Mouse (Mus musculus): ENCODE results near the gene Gatad2b. TPM values are rescaled to one million over a fixed set of nuclear protein-coding genes. Genes with fewer than 3 reads are reported as not detected.
"Not testable (repeated sequence)": the region's sequence is repeated elsewhere in the genome, so short reads cannot be mapped to it uniquely, and the experiment has no call there.

Gene Gatad2b
- total RNA-seq (2021) (10 to 100 TPM; 54.8 to 72.5 TPM), polyA plus RNA-seq (2012; rRNA removed) (15.0 and 20.1 TPM in 2 replicates)
- long read RNA-seq, result 0 reads

DNA sequence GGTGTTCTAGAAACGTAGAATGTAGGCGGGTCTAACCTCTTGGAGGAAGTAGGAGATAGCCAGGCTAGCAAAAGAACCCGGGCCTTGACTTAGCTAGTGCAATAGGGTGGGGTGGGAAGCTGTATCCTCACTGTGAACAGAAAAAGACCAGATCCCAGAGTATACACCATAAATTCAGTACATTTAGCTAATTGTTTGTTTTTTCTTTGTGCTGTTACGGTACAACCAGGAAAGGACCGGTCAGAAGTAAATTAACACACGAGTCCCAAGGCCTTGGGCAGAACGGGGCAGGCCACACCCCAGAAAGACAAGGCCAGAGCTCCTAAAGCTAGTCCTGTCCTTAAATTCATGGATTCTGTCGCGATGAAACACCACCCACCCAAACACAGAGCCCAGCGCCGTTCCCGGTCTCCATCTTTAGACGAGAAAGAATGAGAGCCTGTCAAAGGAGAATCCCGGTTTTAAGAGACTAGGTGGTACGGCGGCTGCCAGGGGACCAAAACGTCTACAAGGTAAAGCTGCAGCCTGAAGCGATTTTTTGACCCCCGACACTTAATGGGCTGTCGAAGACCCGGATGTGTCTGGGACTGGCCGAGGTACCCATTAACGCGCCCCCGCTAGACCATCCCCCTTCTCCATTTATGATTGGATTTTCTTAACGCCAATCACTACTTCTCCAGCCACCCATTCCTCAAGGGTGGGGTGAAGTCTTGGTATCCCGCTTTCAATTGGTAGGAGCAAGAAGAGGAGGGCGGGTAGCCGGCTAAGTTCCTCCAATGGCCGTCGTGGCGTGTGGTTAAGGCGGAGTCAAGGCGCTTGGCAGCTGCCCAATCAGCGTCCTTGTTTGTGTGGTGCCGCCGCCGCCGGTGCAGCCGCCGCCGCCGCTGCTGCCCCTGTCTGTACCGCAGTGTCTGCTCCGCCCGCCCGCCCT is at the start of gene Gatad2b:
Gene Gatad2b, plus strand, starts transcription at position 834 of the 931 bp plus-strand sequence.
- peak; percentile 98 for DNase-seq

DNA sequence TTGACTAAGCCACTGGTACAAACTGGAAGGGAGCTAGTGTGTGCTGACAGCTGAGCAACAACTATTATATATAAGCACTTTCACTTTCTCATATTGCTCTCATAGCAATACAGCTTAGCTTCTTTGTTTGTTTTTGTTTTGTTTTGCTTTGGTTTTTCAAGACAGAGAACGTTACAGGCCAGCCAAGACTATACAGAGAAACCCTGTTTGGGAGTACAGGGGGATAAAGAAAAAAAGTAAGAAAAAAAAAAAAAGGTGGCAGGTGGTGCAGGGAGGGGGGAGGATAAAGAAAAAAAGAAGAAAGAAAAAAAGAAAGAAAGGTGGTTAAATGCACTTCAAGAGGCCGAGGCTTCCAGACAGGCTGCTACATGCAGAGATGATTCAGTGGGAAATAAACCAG is 47.6 kb upstream of the Gatad2b start:
- no peak for DNase-seq

DNA sequence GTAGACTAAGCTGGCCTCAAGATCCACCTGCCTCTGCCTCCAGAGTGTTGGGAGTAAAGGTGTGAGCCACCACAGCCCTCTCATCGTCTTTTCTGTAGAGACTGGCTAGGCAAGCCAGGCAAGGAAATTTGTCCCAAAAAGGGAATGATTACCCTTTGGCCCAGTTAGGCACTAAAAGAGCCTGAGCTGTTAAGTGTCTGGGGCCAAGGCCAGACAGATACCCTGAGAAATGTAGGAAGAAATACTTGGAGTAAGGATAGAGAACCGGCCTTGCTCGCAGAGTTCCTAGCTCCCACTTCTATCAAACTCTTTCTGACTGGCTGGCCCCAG is 45.4 kb upstream of the Gatad2b start:
- DNase-seq, result no peak

DNA sequence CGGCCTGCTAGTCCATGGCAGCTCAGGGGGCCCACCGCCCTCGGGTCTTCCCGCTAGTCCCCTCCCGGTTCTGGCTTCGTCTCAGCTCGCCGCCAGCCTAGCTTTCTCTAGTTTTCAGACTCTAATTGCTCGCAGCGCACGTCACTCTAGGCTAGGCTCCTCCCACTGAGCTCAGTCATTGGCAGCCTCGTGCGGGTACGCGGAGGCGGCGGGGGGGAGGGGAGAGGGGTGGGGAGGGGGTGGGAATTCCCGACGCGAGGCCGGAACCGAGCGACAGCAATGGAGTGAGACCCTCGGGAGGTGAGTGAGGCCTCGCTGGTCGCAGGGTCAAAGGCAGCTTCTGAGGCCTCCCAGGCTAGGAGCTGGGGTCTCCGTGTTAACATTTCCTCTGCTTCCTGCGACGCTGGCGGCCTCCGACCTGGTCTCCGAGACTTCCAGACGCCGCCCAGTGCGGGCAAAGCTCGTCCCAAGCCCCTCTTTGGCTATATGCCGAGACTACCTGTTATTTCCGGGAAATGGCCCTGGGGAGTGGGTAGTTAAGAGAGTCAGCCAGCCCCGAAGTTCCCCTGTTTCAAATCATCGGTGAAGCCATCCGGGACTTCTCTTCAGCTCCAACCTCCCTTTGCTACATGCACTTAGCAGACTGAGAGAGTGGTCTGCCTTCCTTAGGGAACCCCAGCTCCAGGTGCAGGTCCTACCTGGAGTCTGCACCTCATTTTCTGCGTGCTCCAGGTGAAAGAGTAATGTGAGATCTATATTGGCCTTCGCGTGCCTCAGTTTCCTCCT is 44.8 kb upstream of the Gatad2b start, which contains the start of gene Slc39a1:
Gene Slc39a1, plus strand, starts transcription at position 213 of the 786 bp plus-strand sequence.
- peak; percentile 97 for DNase-seq

DNA sequence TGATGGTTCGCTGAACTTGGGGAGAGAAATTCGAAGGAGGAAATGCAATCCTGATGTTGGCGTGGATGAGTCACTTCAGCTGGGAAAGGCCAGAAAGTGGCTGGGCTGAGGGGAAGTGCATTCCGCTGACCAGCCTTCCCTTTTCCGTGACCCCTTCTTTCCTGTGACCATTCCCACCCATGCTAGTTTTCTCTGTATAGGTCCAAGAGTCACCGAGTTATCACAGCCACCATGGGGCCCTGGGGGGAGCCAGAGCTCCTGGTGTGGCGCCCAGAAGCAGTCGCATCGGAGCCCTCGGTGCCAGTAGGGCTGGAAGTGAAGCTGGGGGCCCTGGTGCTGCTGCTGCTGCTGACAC is 44.3 kb upstream of the Gatad2b start:
- peak; percentile 82 for DNase-seq

DNA sequence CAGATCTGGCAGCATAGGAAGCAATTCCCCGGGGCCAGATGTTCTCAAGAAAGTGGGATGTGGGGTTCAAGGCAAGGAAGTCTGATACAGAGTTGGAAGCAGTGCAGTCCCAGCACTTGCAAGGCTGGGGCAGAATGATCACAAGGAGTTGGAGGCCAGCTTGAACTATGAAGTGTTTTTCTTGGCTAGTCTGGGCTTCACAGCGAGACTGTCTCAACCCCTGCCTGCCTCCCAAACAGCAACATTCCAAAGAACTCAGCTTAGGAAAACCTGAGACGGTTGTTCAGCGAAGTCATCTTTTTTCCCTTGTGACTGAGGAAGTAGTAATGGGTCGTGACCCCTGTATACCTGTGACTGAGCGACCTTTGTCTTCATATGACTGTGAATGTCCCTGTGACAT is 42.2 kb upstream of the Gatad2b start:
- DNase-seq, result no peak

DNA sequence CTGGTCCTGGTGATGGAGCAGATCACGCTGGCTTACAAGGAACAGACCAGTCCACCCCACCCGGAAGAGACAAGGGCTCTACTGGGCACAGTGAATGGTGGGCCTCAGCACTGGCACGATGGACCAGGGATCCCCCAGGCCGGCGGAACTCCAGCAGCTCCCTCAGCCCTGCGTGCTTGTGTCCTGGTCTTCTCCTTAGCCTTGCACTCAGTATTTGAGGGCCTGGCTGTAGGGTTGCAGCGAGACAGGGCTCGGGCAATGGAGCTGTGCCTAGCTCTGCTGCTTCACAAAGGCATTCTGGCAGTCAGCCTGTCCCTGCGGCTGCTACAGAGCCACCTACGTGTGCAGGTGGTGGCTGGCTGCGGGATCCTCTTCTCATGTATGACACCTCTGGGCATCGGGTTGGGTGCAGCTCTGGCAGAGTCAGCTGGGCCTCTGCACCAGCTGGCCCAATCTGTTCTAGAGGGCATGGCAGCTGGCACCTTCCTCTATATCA is 41.2 kb upstream of the Gatad2b start:
- DNase-seq, result not testable (repeated sequence)

DNA sequence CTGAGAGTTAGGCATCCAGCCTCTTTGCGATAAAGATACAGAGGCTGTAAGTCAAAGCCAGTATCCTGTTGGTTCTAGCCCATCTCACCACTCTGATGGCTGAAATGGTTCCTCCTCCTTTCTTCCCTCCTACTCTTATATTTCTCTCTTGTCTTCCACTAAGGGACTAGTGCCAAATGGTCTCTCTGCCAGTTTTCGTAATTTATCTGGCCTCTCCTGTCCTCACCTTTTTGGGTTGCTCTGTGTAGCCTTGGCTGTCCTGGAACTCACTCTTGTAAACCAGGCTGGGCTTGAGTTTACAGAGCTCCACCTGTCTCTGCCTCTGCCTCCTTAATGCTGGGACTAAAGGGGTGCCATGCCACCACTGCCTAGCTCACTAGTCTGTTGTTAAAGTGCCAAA is 40.3 kb upstream of the Gatad2b start:
- DNase-seq, result not testable (repeated sequence)

DNA sequence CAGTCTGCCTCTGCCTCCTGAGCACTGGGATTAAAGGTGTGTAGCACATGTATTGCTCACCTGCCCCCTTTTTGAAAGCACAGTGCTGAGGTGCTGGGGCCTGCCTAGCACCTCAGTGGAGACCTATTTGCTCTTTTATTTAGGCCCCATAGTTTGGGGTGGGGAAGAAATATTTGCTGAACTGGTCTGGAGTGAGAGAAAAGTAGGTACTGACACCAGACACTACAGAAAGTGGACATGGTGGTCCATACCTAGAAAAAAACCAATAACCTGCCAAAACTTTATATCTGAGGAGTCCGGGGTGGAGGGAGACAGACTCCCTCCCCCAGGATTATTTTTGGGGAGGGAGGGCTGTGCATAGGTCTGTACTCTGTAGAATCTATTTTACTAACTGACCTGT is 39.8 kb upstream of the Gatad2b start:
- not testable (repeated sequence) for DNase-seq

DNA sequence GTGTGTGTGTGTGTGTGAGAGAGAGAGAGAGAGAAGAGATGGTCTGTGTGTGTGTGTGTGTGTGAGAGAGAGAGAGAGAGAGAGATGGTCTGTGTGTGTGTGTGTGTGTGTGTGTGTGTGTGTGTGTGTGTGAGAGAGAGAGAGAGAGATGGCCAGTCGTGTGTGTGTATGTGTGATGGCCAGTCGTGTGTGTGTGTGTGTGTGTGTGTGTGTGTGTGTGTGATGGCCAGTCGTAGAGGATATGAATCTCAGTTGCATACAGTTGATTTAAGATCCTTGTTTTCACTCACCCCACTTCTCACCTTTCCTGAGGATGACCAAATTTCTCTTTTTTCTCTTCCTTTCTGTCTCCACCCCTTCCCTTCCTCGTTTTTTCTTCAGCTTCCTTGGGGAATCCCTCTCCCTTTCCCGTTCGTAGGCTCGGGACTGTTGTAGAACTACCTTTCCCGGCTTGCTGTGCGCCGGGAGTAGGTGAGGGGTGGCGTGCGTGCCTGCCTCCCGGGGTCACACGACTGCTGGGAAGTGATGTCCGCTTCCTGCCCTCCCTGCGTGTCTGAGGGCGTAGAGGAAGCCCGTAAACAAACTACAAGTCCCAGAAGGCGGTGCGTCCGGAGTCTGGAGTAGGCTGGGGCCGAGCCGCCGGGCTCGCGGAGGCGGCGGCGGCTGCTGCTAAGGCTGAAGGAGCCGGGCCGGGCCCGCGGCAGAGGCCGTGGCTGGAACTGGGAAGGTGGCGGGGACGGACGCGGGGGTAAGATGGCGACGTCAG is 39.1 kb upstream of the Gatad2b start, which contains the start of gene Crtc2:
Gene Crtc2, plus strand, starts transcription at position 511 of the 766 bp plus-strand sequence.
- peak; percentile 97 for DNase-seq

DNA sequence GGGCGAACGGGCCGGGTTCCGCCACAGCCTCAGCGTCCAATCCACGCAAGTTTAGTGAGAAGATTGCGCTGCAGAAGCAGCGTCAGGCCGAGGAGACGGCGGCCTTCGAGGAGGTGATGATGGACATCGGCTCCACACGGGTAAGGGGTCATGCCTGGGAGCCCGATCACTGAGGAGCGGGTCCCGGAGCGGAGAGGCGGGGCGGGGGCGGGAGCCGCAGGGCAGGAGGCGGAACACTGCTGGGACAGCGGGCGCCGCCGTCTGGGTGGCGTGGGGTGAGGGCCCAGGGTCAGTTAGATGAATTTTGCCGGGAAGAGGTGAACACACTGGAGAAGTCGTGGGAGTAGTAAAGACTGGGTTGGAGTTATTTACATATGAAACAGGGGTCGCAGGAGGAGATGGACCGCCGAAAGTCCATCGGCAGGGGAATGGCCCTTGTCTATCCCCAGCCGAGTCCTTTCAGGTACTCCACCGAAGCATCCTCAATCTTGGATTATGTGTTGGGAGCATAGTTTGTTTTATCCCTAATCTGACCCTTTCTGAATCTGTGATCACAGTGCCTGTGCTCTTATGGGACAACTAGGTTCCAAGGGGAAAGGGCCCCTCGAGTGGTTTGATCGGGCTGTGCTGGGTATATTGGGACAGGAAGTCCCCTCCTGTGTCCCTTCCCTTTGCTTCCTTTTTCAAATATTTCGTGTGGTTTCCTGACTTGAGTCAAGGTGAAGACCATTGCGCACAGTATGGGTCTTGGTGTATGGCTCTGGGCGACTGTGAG is 38.4 kb upstream of the Gatad2b start:
- DNase-seq, result no peak

DNA sequence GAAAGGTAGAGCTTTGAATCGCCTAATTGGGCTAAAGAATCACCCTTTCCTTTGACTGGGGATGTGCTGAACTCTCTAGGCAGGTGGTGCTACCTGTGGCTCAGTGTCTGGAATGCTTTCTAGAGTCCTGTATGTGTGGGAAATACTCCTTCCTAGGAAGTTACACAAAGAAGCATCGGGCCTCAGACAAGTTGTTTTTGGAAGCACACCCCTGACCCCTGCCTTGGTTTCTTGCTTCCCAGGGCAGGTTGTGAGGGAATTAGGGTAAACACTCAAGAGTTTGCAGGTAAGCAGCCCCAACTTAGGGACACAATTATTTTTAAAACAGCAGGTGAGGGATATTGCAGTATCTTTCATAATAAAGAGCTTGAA is 37.8 kb upstream of the Gatad2b start:
- no peak for DNase-seq

DNA sequence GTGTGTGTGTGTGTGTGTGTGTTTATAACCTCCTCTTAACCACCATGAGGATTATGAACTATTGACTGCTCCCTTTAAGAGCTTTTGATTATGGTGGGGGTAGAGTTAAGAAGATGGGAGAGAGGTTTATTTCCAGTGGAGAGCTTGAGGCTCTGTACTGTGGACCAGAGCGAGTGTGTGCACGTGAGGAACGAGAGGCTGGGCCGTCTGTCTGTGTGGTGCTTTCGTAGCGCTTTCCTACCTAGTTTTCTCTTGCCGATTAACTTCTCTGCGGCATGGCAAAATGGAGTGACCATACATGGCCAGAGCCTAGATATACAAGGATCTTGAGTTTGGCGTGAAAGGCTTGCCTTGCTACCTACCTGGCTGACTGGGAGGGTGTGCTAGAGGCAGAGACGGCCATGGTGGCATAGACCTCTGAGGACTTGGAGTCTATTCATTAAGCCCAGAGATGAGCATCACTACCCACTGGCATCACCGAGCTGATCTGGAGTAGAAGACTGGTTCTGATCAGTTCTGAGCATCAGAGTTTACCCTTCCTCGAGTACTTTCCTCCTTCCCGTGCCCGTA is 37.1 kb upstream of the Gatad2b start:
- DNase-seq, result no peak

DNA sequence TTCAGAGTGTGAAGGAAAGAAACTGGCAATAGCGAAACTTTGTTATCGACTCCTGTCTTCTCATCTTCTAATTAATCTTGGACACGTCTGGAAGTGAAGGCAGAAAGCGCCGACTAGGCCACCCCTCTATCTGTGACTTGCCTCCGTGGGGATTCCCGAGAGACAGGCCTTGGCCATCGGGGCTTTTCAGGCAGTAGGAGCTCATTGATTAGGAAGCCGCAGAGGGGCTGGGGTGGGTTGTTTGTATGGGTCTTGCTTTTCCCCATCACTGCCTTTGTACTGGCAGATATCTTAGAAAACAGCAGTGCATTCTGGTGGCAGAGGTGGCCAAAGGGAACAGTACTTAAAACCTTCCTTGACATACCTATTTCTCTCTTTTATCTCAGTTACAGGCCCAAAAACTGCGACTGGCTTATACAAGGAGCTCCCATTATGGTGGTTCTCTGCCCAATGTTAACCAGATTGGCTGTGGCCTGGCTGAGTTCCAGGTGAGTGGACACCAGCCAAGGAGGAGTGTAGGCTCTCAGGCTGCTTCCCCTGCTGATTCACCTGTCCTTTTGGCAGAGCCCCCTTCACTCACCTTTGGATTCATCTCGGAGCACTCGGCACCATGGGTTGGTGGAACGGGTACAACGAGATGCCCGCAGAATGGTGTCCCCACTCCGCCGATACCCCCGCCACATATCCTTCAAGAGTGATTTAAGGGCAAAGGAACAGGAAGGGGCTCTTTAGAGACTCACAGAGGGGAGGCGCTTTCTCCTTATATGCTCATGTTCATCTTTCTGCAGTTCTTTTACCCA is 36.0 kb upstream of the Gatad2b start:
- DNase-seq, result no peak

DNA sequence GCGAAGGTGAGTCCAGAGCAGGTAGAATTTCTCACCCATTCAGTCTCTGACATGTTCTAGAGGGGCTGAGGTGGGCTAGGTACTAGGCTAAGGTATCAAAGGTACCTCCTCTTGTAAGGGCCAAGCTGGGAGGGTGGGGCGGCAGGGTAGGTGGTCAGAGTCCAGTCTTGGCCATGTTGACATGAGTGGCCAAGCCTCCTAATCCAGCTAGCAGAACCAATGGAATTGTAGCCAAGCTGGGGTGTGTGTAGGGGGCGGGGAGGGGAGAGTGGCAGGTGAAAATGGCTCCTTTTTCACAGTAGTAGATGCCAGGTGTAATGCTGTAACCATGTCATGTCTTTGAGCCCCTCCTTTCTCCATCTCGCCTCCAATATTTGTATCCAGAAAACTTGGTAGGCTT is 34.5 kb upstream of the Gatad2b start:
- no peak for DNase-seq

DNA sequence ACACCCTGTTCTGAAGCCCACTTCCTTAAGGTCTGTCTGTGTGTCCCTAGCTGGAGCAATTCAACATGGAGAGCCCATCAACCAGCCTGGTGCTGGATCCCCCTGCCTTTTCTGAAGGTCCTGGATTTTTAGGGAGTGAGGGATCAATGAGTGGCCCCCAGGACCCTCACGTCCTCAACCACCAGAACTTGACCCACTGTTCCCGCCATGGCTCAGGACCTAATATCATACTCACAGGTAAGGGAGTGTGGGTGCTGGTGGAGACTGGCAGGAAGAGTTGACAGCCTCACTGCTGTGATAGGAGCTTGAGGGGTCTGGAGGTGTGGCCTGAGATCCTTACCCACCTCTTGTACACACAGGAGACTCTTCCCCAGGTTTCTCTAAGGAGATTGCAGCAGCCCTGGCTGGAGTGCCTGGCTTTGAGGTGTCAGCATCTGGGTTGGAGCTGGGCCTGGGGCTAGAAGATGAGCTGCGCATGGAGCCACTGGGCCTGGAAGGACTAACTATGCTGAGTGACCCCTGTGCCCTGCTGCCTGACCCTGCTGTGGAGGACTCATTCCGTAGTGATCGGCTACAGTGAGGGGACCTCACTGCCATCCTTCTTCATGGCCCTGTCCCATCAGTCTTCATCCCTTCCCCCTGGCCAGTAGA is 29.7 kb upstream of the Gatad2b start:
- DNase-seq, result no peak

DNA sequence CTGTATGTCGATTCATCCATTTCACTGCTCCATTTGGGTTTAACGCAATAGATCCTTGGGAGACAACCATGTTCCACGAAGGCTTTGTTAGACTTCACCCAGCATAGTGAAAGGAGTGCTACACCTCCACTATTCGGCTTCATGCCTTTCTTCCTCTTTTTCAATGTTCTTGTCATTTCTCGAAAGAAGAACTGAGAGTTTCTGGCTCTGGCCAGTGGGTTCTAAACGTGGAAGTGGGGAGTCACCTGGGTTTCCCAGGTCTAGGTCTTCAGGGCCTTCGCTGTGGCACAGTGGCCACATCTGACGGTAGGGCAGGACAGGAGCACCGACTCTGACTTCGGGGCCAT is 28.3 kb upstream of the Gatad2b start:
- no peak for DNase-seq

DNA sequence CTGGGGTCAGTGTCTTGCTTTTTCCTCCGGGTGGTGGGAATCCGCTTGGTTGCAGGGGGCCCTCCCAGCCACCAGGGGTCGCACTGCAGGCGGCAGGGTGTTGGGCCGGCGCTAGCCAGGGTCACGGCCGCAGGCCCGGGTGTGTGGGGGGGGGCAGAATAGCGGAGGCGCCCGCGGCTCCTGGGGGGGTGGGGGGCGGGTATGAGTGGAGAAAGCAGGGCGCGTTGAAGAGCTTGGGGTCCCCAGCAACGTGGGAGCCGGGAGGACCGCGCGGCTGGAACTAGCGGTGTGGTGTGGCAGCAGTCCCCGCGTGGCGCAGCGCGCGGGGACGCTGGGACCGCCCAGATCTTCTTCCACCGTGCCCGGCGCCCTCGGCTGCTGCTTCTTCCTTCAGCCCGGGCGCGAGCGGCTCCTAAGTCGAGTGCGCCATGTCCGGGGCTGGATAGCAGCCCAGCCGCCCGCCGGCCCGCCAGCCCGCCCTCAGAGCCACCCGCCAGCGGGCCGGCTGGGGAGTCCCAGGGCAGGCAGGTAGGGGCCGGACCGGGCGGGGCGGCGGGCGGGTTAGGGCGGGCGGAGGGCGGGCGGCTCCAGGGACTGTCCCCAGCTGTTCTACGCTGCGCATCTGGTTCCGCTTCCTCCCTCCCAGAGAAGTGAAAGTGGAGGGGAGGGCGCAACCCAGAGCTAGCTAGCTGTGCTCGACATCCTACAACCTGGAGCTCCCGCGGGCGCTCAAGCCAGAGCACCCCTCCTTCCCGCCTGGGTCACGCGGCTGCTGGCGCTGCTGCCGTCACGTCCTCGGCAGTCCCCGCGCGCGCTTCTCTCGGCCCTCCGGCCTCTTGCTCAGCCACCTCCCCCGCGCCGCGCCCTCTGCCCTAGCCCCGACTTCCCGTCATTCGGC is 27.7 kb upstream of the Gatad2b start, which contains the start of gene Dennd4b:
Gene Dennd4b, plus strand, starts transcription at position 152 of the 898 bp plus-strand sequence.
- DNase-seq, result peak; percentile 95
